Mouse (Mus musculus) MEL (cell line): Measurements from ENCODE around the gene Ccdc182.

Experiments used
- CTCF ChIP-seq, 3 experiments: IDR thresholded peaks in 2 of 3; conservative IDR thresholded peaks in 1 of 3; 2 replicates each; pipeline ENCODE4 v1.5.1; 2011 to 2012; ENCODE audit warnings: low read length in 3 of 3, low read depth in 2 of 3, mild to moderate bottlenecking in 2 of 3, improper control_type of control experiment in 1 of 3, inconsistent platforms in 1 of 3, mixed read lengths in 1 of 3, moderate library complexity in 1 of 3; ENCODE audit not compliant: control insufficient read depth in 1 of 3, insufficient read depth in 1 of 3, poor library complexity in 1 of 3, severe bottlenecking in 1 of 3
- EP300 ChIP-seq, 2 experiments: IDR thresholded peaks; 2 replicates each; pipeline ENCODE4 v1.6.1; 2011; ENCODE audit warnings: improper control_type of control experiment in 2 of 2, low read length in 2 of 2, low read depth in 1 of 2, mild to moderate bottlenecking in 1 of 2
- ETS1 ChIP-seq: IDR thresholded peaks from 2 replicates; pipeline ENCODE4 v1.6.1; 2012; ENCODE audit warnings: low read depth, mild to moderate bottlenecking, inconsistent platforms, low read length, improper control_type of control experiment, moderate library complexity
- JUND ChIP-seq: IDR thresholded peaks from 2 replicates; pipeline ENCODE4 v1.6.1; 2011; ENCODE audit warnings: low read depth, mild to moderate bottlenecking, improper control_type of control experiment, low read length
- MAFK ChIP-seq: IDR thresholded peaks from 2 replicates; pipeline ENCODE4 v1.6.1; 2011; ENCODE audit warnings: low read depth, mild to moderate bottlenecking, low read length, improper control_type of control experiment, borderline replicate concordance
- MXI1 ChIP-seq: IDR thresholded peaks from 2 replicates; pipeline ENCODE4 v1.6.1; 2011; ENCODE audit warnings: mild to moderate bottlenecking, low read depth, low read length, improper control_type of control experiment
- NRF1 ChIP-seq: IDR thresholded peaks from 2 replicates; pipeline ENCODE4 v1.6.1; 2014; ENCODE audit warnings: low read depth, mild to moderate bottlenecking, inconsistent platforms, low read length, improper control_type of control experiment, moderate library complexity; ENCODE audit not compliant: poor library complexity, insufficient read depth, severe bottlenecking
- POLR2A ChIP-seq, 2 experiments: IDR thresholded peaks; 2 replicates each; pipeline ENCODE4 v1.6.1; 2011 to 2012; ENCODE audit warnings: low read length in 2 of 2, mild to moderate bottlenecking in 2 of 2, control low read depth in 1 of 2, improper control_type of control experiment in 1 of 2, low read depth in 1 of 2, moderate library complexity in 1 of 2; ENCODE audit not compliant: control insufficient read depth in 1 of 2, insufficient read depth in 1 of 2, poor library complexity in 1 of 2
- POLR2AphosphoS2 ChIP-seq: IDR thresholded peaks from 2 replicates; pipeline ENCODE4 v1.6.1; 2011; ENCODE audit warnings: low read length, improper control_type of control experiment
- RAD21 ChIP-seq: IDR thresholded peaks from 2 replicates; pipeline ENCODE4 v1.6.1; 2011; ENCODE audit warnings: mild to moderate bottlenecking, low read depth, low read length, improper control_type of control experiment
- RCOR1 ChIP-seq: IDR thresholded peaks from 2 replicates; pipeline ENCODE4 v1.6.1; 2012; ENCODE audit warnings: low read depth, mild to moderate bottlenecking, inconsistent platforms, low read length, improper control_type of control experiment
- SIN3A ChIP-seq: IDR thresholded peaks from 2 replicates; pipeline ENCODE4 v1.6.1; 2012; ENCODE audit warnings: low read length, improper control_type of control experiment, inconsistent platforms
- SMC3 ChIP-seq: IDR thresholded peaks from 2 replicates; pipeline ENCODE4 v1.6.1; 2011; ENCODE audit warnings: low read depth, low read length, improper control_type of control experiment
- UBTF ChIP-seq: IDR thresholded peaks from 2 replicates; pipeline ENCODE4 v1.6.1; 2012; ENCODE audit warnings: low read depth, mild to moderate bottlenecking, inconsistent platforms, low read length, improper control_type of control experiment, moderate library complexity, borderline replicate concordance; ENCODE audit not compliant: insufficient read depth

- TF ChIP-seq SMC3 (no peak), RAD21 (no peak), EP300 (IDR thresholded peaks at IDR 0.05; ENCODE audit: low read depth in 1 of 2, low read length in 2 of 2) (no peak), NRF1 (no peak), RCOR1 (no peak), MXI1 (no peak), CTCF (IDR thresholded peaks at IDR 0.05 in 2 of 3, conservative IDR thresholded peaks at IDR 0.05 in 1 of 3; ENCODE audit: control insufficient read depth in 1 of 3, insufficient read depth in 1 of 3, low read depth in 2 of 3, low read length in 3 of 3, poor library complexity in 1 of 3, severe bottlenecking in 1 of 3) (no peak), JUND (no peak), POLR2AphosphoS2 (no peak), ETS1 (no peak), UBTF (no peak), POLR2A (IDR thresholded peaks at IDR 0.05; ENCODE audit: control insufficient read depth in 1 of 2, insufficient read depth in 1 of 2, low read depth in 1 of 2, low read length in 2 of 2, poor library complexity in 1 of 2) (no peak), SIN3A (no peak), MAFK (no peak)
These were observed 45.2 kb upstream of the Ccdc182 start for GRCm38 (mm10) chr11:88248636-88249035.
